Mouse (Mus musculus) liver, adult 2 months (tissue): Measurements from ENCODE around the gene Aldh1a2. TPM values are rescaled to one million over a fixed set of nuclear protein-coding genes. Genes with fewer than 3 reads are reported as not detected.
A peak's percentile ranks its signal among the peaks of the same experiment; 100 is the strongest.

Experiments used
- DNase-seq: peaks from one replicate; pipeline ENCODE4 v3.0.0-alpha.2; 2011; ENCODE audit warnings: low read depth, low spot score; ENCODE audit errors: extremely low read depth
- H3K27ac ChIP-seq: fragments of 200-500 bp; replicated peaks from 2 replicates; pipeline ENCODE4 v1.5.1; 2012; ENCODE audit warnings: low read depth, mild to moderate bottlenecking, control low read depth, inconsistent platforms, low read length; ENCODE audit not compliant: insufficient read depth
- H3K27me3 ChIP-seq: fragments of 200-500 bp; 2 replicates; pipeline ENCODE4 v1.6.1; 2012; ENCODE audit warnings: mild to moderate bottlenecking, moderate library complexity, low read length, inconsistent platforms; ENCODE audit not compliant: control insufficient read depth, insufficient read depth
- H3K36me3 ChIP-seq: fragments of 200-500 bp; 2 replicates; pipeline ENCODE4 v1.6.1; 2012; ENCODE audit warnings: low read length, inconsistent platforms; ENCODE audit not compliant: control insufficient read depth, insufficient read depth
- H3K4me1 ChIP-seq: fragments of 200-500 bp; 2 replicates; pipeline ENCODE4 v1.6.1; 2011; ENCODE audit warnings: low read length; ENCODE audit not compliant: control insufficient read depth, insufficient read depth
- H3K4me3 ChIP-seq: fragments of 200-500 bp; 2 replicates; pipeline ENCODE4 v1.5.1; 2011; ENCODE audit warnings: low read depth, mild to moderate bottlenecking, control low read depth, low read length, moderate library complexity; ENCODE audit not compliant: insufficient read depth
- H3K79me2 ChIP-seq: fragments of 200-500 bp; 2 replicates; pipeline ENCODE4 v1.6.1; 2012; ENCODE audit warnings: inconsistent platforms, mild to moderate bottlenecking, low read length, moderate library complexity; ENCODE audit not compliant: control insufficient read depth, insufficient read depth
- H3K9ac ChIP-seq: fragments of 200-500 bp; 2 replicates; pipeline ENCODE4 v1.6.1; 2012; ENCODE audit warnings: low read depth, mild to moderate bottlenecking, control low read depth, inconsistent platforms, low read length
- CTCF ChIP-seq: fragments of 200-500 bp; IDR thresholded peaks from 2 replicates; pipeline ENCODE4 v1.5.1; 2011; ENCODE audit warnings: low read depth, low read length, control low read depth
- POLR2A ChIP-seq: fragments of 200-500 bp; IDR thresholded peaks from 2 replicates; pipeline ENCODE4 v1.6.1; 2011; ENCODE audit warnings: low read length, control low read depth; ENCODE audit not compliant: insufficient read depth; ENCODE audit errors: extremely low read depth
- WGBS: fragments of 180-500 bp; shearing (Covaris S2); methylation state at CpG from one replicate; pipeline ENCODE4 v1.1.7; 2018; 5-methylcytosine and 5-hydroxymethylcytosine counted together
- polyA plus RNA-seq: library from polyadenylated mRNA; depleted of rRNA; stranded (reverse); fragments of >200 nt; gene quantifications from 2 replicates; pipeline ENCODE4 v1.2.3, GENCODE M21; 2012
- total RNA-seq: library from RNA; depleted of rRNA; stranded (reverse); fragments of >200 nt; gene quantifications from 2 replicates; pipeline ENCODE4 v1.2.3, GENCODE M21; 2014

Gene Aldh1a2
- total and polyA plus RNA-seq, 2 experiments: 0.09 to 0.46 TPM

GRCm38 (mm10) chr9:71315960-71316359, 100.4 kb downstream of the Aldh1a2 start:
- 86% methylated on average over 3 of the region's 3 CpGs for WGBS

GRCm38 (mm10) chr9:71317096-71317920, 101.7 kb downstream of the Aldh1a2 start:
- Histone ChIP-seq H3K36me3 (no peaks in the 10 kb centered on the region), H3K79me2 (no peaks in the 10 kb centered on the region), H3K27me3 (no peaks in the 10 kb centered on the region), H3K4me3 (no peak overlapping the region), H3K27ac (peak overlapping the region; percentile 61), H3K9ac (no peak overlapping the region), H3K4me1 (peaks cover 26% of the 10 kb centered on the region)
- 26% methylated on average over 11 of the region's 11 CpGs for WGBS
- TF ChIP-seq CTCF: no peak
- no peak for TF ChIP-seq POLR2A
- DNase-seq: peak; percentile 96

More at GRCm38 (mm10) chr9:71315960-71316359, 100.4 kb downstream of the Aldh1a2 start:
- Histone ChIP-seq H3K9ac (no peak overlapping the region), H3K4me3 (no peak overlapping the region), H3K79me2 (no peaks in the 10 kb centered on the region), H3K36me3 (no peaks in the 10 kb centered on the region), H3K4me1 (peaks cover 26% of the 10 kb centered on the region), H3K27ac (peak overlapping the region; percentile 45), H3K27me3 (no peaks in the 10 kb centered on the region)
- DNase-seq: no peak
- no peak for TF ChIP-seq POLR2A
- no peak for TF ChIP-seq CTCF

- Histone ChIP-seq H3K4me1 (peaks cover 26% of the 10 kb centered on the region), H3K27ac (peak overlapping the region; percentile 61), H3K79me2 (no peaks in the 10 kb centered on the region), H3K9ac (no peak overlapping the region), H3K27me3 (no peaks in the 10 kb centered on the region), H3K36me3 (no peaks in the 10 kb centered on the region), H3K4me3 (no peak overlapping the region)
- no peak for DNase-seq
- no peak for TF ChIP-seq POLR2A
- no peak for TF ChIP-seq CTCF
- WGBS: 83% methylated on average over 3 of the region's 3 CpGs
These were observed 102.3 kb downstream of the Aldh1a2 start for GRCm38 (mm10) chr9:71317921-71318241.

GRCm38 (mm10) chr9:71319776-71320175, 104.2 kb downstream of the Aldh1a2 start:
- H3K9ac ChIP-seq: no peak overlapping the region
- DNase-seq: no peak
- no peak overlapping the region for H3K27ac ChIP-seq
- no peaks in the 10 kb centered on the region for H3K36me3 ChIP-seq
- no peak overlapping the region for H3K4me3 ChIP-seq
- no peaks in the 10 kb centered on the region for H3K27me3 ChIP-seq
- peaks cover 25% of the 10 kb centered on the region for H3K4me1 ChIP-seq
- WGBS: 95% methylated on average over 5 of the region's 5 CpGs
- H3K79me2 ChIP-seq: no peaks in the 10 kb centered on the region
- TF ChIP-seq CTCF (no peak), POLR2A (no peak)

DNA sequence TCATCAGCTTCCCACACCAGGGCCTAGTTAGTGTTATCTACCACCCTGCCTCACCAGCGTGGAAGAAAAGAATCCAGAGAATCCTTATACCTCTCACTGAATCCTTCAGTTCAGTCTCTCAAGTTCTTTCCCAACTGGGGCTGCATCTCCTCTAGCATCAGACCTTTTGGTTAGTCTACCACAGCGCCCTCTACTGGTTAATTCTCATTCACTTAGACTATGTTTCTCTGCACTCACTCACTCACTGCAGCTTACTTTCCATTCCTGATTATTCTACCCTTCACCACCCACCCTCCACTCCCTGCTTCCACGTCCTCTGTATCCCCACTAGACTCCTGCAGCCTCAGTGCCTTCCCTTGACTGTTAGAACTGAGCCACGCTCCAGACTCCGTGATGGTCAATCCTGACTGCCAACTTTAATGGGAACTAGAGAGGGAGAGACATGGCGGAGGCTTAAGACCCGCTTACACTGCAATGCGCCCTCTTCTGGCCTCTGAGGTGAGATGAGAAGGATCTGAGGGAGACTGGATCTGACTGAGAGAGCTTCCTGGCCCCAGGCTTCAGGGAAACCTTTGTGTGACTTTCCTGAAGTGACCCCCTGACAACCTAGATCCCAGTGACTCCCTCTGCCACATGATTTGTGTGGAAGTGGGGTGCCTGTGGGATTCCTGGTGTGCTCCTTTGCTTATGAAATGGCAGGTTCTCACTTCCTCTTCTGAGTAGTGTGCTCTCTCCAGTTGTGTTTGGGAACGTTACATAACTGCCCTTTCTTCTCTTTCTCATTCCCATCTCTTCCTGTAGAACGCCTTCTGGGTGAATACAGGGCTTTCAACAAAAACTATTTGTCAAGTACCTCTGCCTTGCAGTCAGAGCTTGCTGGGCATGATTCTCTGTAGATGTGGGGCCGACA, 104.9 kb downstream of the Aldh1a2 start:
- no peaks in the 10 kb centered on the region for H3K27me3 ChIP-seq
- H3K4me1 ChIP-seq: peaks cover 19% of the 10 kb centered on the region
- no peak overlapping the region for H3K27ac ChIP-seq
- no peak overlapping the region for H3K9ac ChIP-seq
- no peak overlapping the region for H3K4me3 ChIP-seq
- H3K36me3 ChIP-seq: no peaks in the 10 kb centered on the region
- TF ChIP-seq POLR2A: no peak
- no peak for TF ChIP-seq CTCF
- no peaks in the 10 kb centered on the region for H3K79me2 ChIP-seq
- DNase-seq: peak; percentile 45
- WGBS: 76% methylated on average over 11 of the region's 11 CpGs
